Comparison of ENCODE assay signal across 8 mouse cellular contexts in the genomic region with DNA sequence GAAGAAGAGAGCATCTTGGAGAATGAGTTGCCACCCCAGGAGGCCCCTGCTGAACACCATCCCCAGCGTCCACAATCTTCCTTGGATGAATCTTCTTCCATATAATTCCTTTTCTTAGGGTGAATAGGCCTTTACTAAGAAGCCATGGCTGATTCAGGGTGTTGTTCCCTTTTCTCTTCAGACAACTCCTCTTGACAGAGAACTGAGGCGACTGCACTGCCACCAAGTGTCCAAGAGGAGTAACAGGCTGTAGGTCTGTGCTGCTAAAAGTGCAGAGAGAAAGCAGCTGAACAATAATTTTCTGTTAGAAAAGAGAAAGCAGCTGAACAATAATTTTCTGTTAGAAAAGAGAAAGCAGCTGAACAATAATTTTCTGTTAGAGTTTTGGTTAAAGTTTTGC. TPM values are rescaled to one million over a fixed set of nuclear protein-coding genes. Genes with fewer than 3 reads are reported as not detected.
A peak's percentile ranks its signal among the peaks of the same experiment; 100 is the strongest.
DNase-seq lines count a peak whose midpoint lies in the region; ATAC-seq and TF ChIP-seq lines count a peak whose summit lies in the region.
"Not testable (repeated sequence)": the region's sequence is repeated elsewhere in the genome, so short reads cannot be mapped to it uniquely, and the experiment has no call there.

No protein-coding gene starts in this region.

- not testable (repeated sequence) for H3K4me2 ChIP-seq in kidney, postnatal 0 days (ENCODE audit: low read length); lung, postnatal 0 days (replicated peaks; ENCODE audit: low read depth, low read length)

- ATAC-seq in kidney, postnatal 0 days (replicated peaks; ENCODE audit: low FRiP score, low read depth); lung, postnatal 0 days: not testable (repeated sequence)

- H3K36me3 ChIP-seq in E14TG2a.4 (ENCODE audit: insufficient read depth, low read length); kidney, postnatal 0 days (ENCODE audit: insufficient read depth, low read length); lung, postnatal 0 days (ENCODE audit: insufficient read depth, low read length): not testable (repeated sequence)

- not testable (repeated sequence) for H3K9ac ChIP-seq in kidney, postnatal 0 days (ENCODE audit: low read depth, low read length); lung, postnatal 0 days (replicated peaks; ENCODE audit: low read depth)

- H3K9me3 ChIP-seq in E14TG2a.4 (ENCODE audit: low read length); kidney, postnatal 0 days (replicated peaks; ENCODE audit: low read length); lung, postnatal 0 days (ENCODE audit: low read length): not testable (repeated sequence)

- TF ChIP-seq CTCF in E14TG2a.4 (conservative IDR thresholded peaks at IDR 0.05; ENCODE audit: low read length): 0 out of 2 replicates have a peak, but pooled peaks have one; percentile 9
- peak; percentile 31; the same call in 1 of the 2 replicates for TF ChIP-seq CTCF in cortical plate, adult 2 months (IDR thresholded peaks at IDR 0.05; ENCODE audit: extremely low read depth, insufficient read depth, low read length)
- TF ChIP-seq CTCF in kidney, postnatal 0 days (IDR thresholded peaks at IDR 0.05; ENCODE audit: low read depth): peak; percentile 53
- TF ChIP-seq CTCF in lung, postnatal 0 days (IDR thresholded peaks at IDR 0.05): peak; percentile 49

- peak; percentile 28 for DNase-seq in adipocyte (ENCODE audit: low spot score)
- DNase-seq in forelimb bud, embryonic 11.5 days (ENCODE audit: low read depth, low spot score): peak; percentile 3
- peak; percentile 15 for DNase-seq in kidney, postnatal 0 days (ENCODE audit: low spot score)
- DNase-seq in lung, postnatal 0 days (ENCODE audit: low spot score): peak; percentile 20
- DNase-seq in right cerebral cortex, postnatal 10 days (ENCODE audit: low spot score in 2 of 2): peak; percentile 27 to 31
- peak; percentile 17 for DNase-seq in thymus, postnatal 4 days

- not testable (repeated sequence) for TF ChIP-seq POLR2A in cortical plate, adult 2 months (IDR thresholded peaks at IDR 0.05; ENCODE audit: extremely low read depth, insufficient read depth, low read length)

- not testable (repeated sequence) for H3K27me3 ChIP-seq in E14TG2a.4 (ENCODE audit: insufficient read depth, low read length); kidney, postnatal 0 days (ENCODE audit: insufficient read depth, low read length); lung, postnatal 0 days (replicated peaks; ENCODE audit: insufficient read depth, low read length)

- H3K4me3 ChIP-seq in E14TG2a.4 (replicated peaks; ENCODE audit: low read length); cortical plate, adult 2 months (ENCODE audit: insufficient read depth, low read length); kidney, postnatal 0 days (replicated peaks; ENCODE audit: low read depth, low read length); lung, postnatal 0 days (ENCODE audit: low read depth, low read length): not testable (repeated sequence)

- not testable (repeated sequence) for TF ChIP-seq EP300 in lung, postnatal 0 days (IDR thresholded peaks at IDR 0.05)

- not testable (repeated sequence) for H3K4me1 ChIP-seq in E14TG2a.4 (replicated peaks; ENCODE audit: low read depth, low read length); cortical plate, adult 2 months (ENCODE audit: control insufficient read depth, insufficient read depth, low read length); kidney, postnatal 0 days (replicated peaks; ENCODE audit: insufficient read depth, low read length); lung, postnatal 0 days (ENCODE audit: insufficient read depth, low read depth, low read length)

- WGBS in kidney, postnatal 0 days: 13% methylated on average over 2 of the region's 2 CpGs
- 9% methylated on average over 2 of the region's 2 CpGs for WGBS in lung, postnatal 0 days

- not testable (repeated sequence) for H3K27ac ChIP-seq in cortical plate, adult 2 months (ENCODE audit: insufficient read depth, low read length); kidney, postnatal 0 days; lung, postnatal 0 days (ENCODE audit: low read length)

RNA-seq across cellular contexts. Expression of gene Atg5, which starts 49.1 kb away (rescaled TPM):
- 18.2 TPM in 2 replicates for polyA plus RNA-seq in cortical plate, adult 2 months (2012; rRNA removed)
- 51.4 and 56.6 TPM in 2 replicates for polyA plus RNA-seq in kidney, postnatal 0 days (2015; fragmentation: Nextera tagmentation; extraction: Ambion mirVana)
- 39.2 and 40.4 TPM in 2 replicates for polyA plus RNA-seq in lung, postnatal 0 days (2015; fragmentation: Nextera tagmentation; extraction: Ambion mirVana)
